Mouse (Mus musculus): ENCODE results near the gene Ddx52.

DNA sequence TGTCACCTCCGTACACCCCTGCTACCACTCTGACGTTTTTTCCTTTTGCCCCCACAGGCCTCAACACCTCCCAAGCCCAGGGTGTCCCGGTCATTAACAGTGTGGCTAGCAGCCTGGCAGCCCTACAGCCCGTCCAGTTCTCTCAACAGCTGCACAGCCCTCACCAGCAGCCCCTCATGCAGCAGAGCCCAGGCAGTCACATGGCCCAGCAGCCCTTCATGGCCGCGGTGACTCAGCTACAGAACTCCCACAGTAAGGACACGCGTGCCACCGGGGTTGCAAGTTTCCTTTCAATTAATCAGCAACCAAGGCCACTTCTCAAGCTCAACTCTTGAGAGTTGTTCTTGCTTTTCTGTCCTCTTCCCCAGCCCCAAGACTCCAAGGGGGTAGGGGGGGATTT, 48.5 kb upstream of the Ddx52 start:
- TF ChIP-seq CTCF (IDR thresholded peaks at IDR 0.05; ENCODE audit: borderline replicate concordance, control insufficient read depth, extremely low read depth, insufficient read depth, low read length, poor library complexity), result no peak
- no peak for TF ChIP-seq POLR2A (IDR thresholded peaks at IDR 0.05; ENCODE audit: control insufficient read depth, extremely low read depth, insufficient read depth, low read length, poor library complexity)
